Mouse (Mus musculus) testis, adult 2 months (tissue): ENCODE measurements at regions not wholly inside any gene's neighbourhood (a gene's known extent, or its start where the extent isn't known, plus 50 kb on each side); places are given as distances from the start of the nearest gene placed in this dataset.

Source experiments
- CTCF ChIP-seq: fragments of 200-500 bp; IDR thresholded peaks from 2 replicates; pipeline ENCODE4 v1.5.1; 2012; ENCODE audit warnings: low read depth, mild to moderate bottlenecking, inconsistent platforms, low read length, moderate library complexity; ENCODE audit not compliant: control insufficient read depth, insufficient read depth, insufficient replicate concordance
- POLR2A ChIP-seq: fragments of 200-500 bp; IDR thresholded peaks from 2 replicates; pipeline ENCODE4 v1.6.1; 2012; ENCODE audit warnings: low read depth, mild to moderate bottlenecking, inconsistent platforms, low read length, moderate library complexity; ENCODE audit not compliant: control insufficient read depth

- TF ChIP-seq CTCF (no peak), POLR2A (no peak)
Observed at GRCm38 (mm10) chr9:61819836-61820235, 94.5 kb downstream of the Rplp1 start.
